Mouse (Mus musculus) ES-Bruce4 (cell line): ENCODE measurements around the gene Olfr1512. TPM values are rescaled to one million over a fixed set of nuclear protein-coding genes. Genes with fewer than 3 reads are reported as not detected.
"Not testable (repeated sequence)": the region's sequence is repeated elsewhere in the genome, so short reads cannot be mapped to it uniquely, and the experiment has no call there.

Experiments
- H3K27ac ChIP-seq: 2 replicates; pipeline ENCODE4 v1.5.1; 2012; ENCODE audit warnings: low read length, inconsistent platforms; ENCODE audit not compliant: insufficient read depth
- H3K27me3 ChIP-seq: 2 replicates; pipeline ENCODE4 v1.6.1; 2012; ENCODE audit warnings: mild to moderate bottlenecking, low read length, inconsistent platforms; ENCODE audit not compliant: control insufficient read depth, poor library complexity, insufficient read depth, severe bottlenecking
- H3K36me3 ChIP-seq: 2 replicates; pipeline ENCODE4 v1.6.1; 2012; ENCODE audit warnings: inconsistent platforms, mild to moderate bottlenecking, low read length, moderate library complexity; ENCODE audit not compliant: control insufficient read depth, poor library complexity, insufficient read depth, severe bottlenecking
- H3K4me1 ChIP-seq: one replicate; pipeline ENCODE4 v1.8.1; 2011; ENCODE audit warnings: low read length; ENCODE audit not compliant: control insufficient read depth, insufficient read depth
- H3K4me3 ChIP-seq: 2 replicates; pipeline ENCODE4 v1.5.1; 2011; ENCODE audit warnings: low read depth, mild to moderate bottlenecking, low read length
- H3K9ac ChIP-seq: 2 replicates; pipeline ENCODE4 v1.6.1; 2012; ENCODE audit warnings: low read depth, mild to moderate bottlenecking, inconsistent platforms; ENCODE audit not compliant: poor library complexity, severe bottlenecking
- H3K9me3 ChIP-seq: replicated peaks from 2 replicates; pipeline ENCODE4 v1.6.1; 2012; ENCODE audit warnings: mild to moderate bottlenecking, low read length, inconsistent platforms; ENCODE audit not compliant: control insufficient read depth, poor library complexity, insufficient read depth, severe bottlenecking
- CTCF ChIP-seq: IDR thresholded peaks from one replicate; pipeline ENCODE4 v1.8.1; 2011; ENCODE audit warnings: low read depth, low read length
- EP300 ChIP-seq: IDR thresholded peaks from 2 replicates; pipeline ENCODE4 v1.6.1; 2011; ENCODE audit warnings: low read depth, low read length; ENCODE audit not compliant: insufficient read depth
- POLR2A ChIP-seq: IDR thresholded peaks from one replicate; pipeline ENCODE4 v1.8.1; 2011; ENCODE audit warnings: low read length; ENCODE audit not compliant: insufficient read depth
- polyA plus RNA-seq: library from polyadenylated mRNA; stranded (reverse); fragments of >200 nt; gene quantifications from 2 replicates; pipeline ENCODE4 v1.2.4, GENCODE M21; 2011; ENCODE audit warnings: low read depth; ENCODE audit not compliant: missing spikeins, insufficient read depth, insufficient read length

The Olfr1512 gene
- polyA plus RNA-seq = not detected in 2 replicates

DNA sequence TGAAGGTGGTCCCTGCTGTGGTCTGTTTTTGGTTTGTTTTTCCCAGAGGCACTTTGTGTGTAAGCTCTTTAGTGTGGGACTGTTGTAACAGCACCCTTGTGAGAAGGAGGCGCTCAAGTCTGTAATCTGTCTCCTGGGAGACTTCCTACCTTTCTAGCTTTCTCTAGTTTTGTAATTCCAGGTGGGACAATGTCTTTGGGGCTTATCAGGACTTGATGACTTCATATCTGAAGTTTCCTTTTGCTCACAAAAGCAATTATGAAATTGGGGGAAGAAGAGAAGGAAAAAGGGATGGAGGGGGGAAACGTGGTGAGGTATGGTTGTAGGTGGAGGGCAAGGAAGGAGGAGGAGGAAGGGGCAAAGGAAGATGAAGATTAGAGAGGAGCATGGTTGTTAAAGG, at the start of gene Olfr1512:
Olfr1512 (minus strand) TSS at position 101 of the 400 bp plus-strand sequence.
- no peak within 1 kb of the TSS for H3K4me3 ChIP-seq
- TF ChIP-seq EP300 (no peak), POLR2A (no peak), CTCF (no peak)

GRCm38 (mm10) chr14:52427686-52428085, 48.7 kb upstream of the Olfr1512 start:
- Histone ChIP-seq H3K27me3 (no peaks in the 10 kb centered on the region), H3K4me3 (no peak overlapping the region), H3K9me3 (no peaks in the 10 kb centered on the region), H3K4me1 (no peaks in the 10 kb centered on the region), H3K27ac (no peak overlapping the region), H3K36me3 (no peaks in the 10 kb centered on the region), H3K9ac (no peak overlapping the region)
- no peak for TF ChIP-seq CTCF
- no peak for TF ChIP-seq POLR2A
- no peak for TF ChIP-seq EP300

More for the DNA sequence above, at the start of gene Olfr1512:
- Histone ChIP-seq H3K27ac (no peak within 1 kb of the TSS), H3K36me3 (no peaks in the 10 kb centered on the region), H3K27me3 (no peaks in the 10 kb centered on the region), H3K9me3 (no peaks in the 10 kb centered on the region), H3K4me1 (no peaks in the 10 kb centered on the region), H3K9ac (no peak within 1 kb of the TSS)

- H3K27me3 ChIP-seq = no peaks in the 10 kb centered on the region; the same call in 1 of the 2 replicates
- no peak within 1 kb of the TSS for H3K9ac ChIP-seq
Observed at GRCm38 (mm10) chr14:52414273-52414672, 35.3 kb upstream of the Olfr1512 start, which contains the start of gene Olfr1510. Olfr1510 (minus strand) TSS chr14:52414373.

GRCm38 (mm10) chr14:52410142-52410919, 31.4 kb upstream of the Olfr1512 start:
- H3K36me3 ChIP-seq, H3K27me3 ChIP-seq, H3K9me3 ChIP-seq, H3K4me1 ChIP-seq, H3K4me3 ChIP-seq, H3K27ac ChIP-seq, H3K9ac ChIP-seq: not testable (repeated sequence)

More at GRCm38 (mm10) chr14:52414273-52414672, 35.3 kb upstream of the Olfr1512 start, which contains the start of gene Olfr1510:
- TF ChIP-seq CTCF (no peak), POLR2A (no peak), EP300 (no peak)
- no peak within 1 kb of the TSS for H3K4me3 ChIP-seq
- H3K27ac ChIP-seq = no peak within 1 kb of the TSS
- no peaks in the 10 kb centered on the region for H3K9me3 ChIP-seq
- H3K36me3 ChIP-seq = no peaks in the 10 kb centered on the region
- no peaks in the 10 kb centered on the region for H3K4me1 ChIP-seq

- Histone ChIP-seq H3K4me3 (no peak within 1 kb of the TSS), H3K27me3 (no peaks in the 10 kb centered on the region), H3K9ac (no peak within 1 kb of the TSS), H3K4me1 (no peaks in the 10 kb centered on the region), H3K27ac (no peak within 1 kb of the TSS), H3K9me3 (no peaks in the 10 kb centered on the region), H3K36me3 (no peaks in the 10 kb centered on the region)
- no peak for TF ChIP-seq POLR2A
- no peak for TF ChIP-seq CTCF
- TF ChIP-seq EP300 = no peak
Observed at GRCm38 (mm10) chr14:52397279-52397678, 18.3 kb upstream of the Olfr1512 start, which contains the start of gene Olfr1511. Olfr1511 (minus strand) TSS chr14:52397379.

- not testable (repeated sequence) for H3K4me3 ChIP-seq
Observed at GRCm38 (mm10) chr14:52390084-52390848, 11.3 kb upstream of the Olfr1512 start.

More at GRCm38 (mm10) chr14:52390084-52390848, 11.3 kb upstream of the Olfr1512 start:
- H3K9me3 ChIP-seq, H3K36me3 ChIP-seq, H3K27ac ChIP-seq, H3K27me3 ChIP-seq, H3K9ac ChIP-seq, H3K4me1 ChIP-seq: not testable (repeated sequence)
